Mouse (Mus musculus): ENCODE results near the gene Sox6. TPM values are rescaled to one million over a fixed set of nuclear protein-coding genes. Genes with fewer than 3 reads are reported as not detected.

Gene Sox6
- polyA plus RNA-seq, 1 experiment from 2014 or later = 39.1 TPM

DNA sequence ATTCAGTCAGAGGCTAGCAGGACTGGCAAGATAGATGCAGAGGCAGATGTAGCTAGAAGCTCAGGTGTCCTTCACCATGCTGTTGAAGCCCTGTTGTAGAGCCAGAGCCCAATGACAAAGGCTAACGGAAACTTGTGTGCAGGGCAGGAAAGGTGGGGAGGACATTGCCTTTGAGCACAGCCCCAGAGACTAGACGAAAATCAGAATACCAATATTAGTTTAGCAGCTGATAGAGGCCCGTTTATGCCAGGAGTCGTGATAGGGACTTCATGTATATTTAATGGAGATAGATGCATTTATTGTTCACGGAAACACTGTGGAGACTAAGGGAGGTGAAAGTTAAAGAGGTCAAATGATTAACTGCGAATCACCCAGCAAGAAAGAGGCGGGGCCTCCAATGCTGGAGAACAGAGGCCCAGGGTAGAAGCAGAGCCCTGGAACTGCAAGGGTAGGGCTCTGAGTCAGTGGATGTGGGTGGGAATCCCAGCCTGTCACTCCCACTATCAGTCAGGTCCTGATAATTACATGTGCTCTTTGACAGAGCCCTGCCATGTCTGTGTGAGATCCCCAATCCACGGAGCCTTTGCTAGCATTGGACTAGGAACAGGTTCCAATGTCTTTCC, 590.1 kb downstream of the Sox6 start:
- no peak for ATAC-seq (ENCODE audit: insufficient number of reproducible peaks, insufficient read depth, low FRiP score, low read depth)
- Histone ChIP-seq H3K27me3 (ENCODE audit: control insufficient read depth, insufficient read depth, low read length) (no peaks in the 10 kb centered on the region), H3K4me3 (ENCODE audit: control insufficient read depth in 1 of 2, insufficient read depth in 1 of 2, low read depth in 1 of 2, low read length in 2 of 2) (no peak overlapping the region), H3K9me3 (ENCODE audit: control insufficient read depth, low read length) (no peaks in the 10 kb centered on the region), H3K36me3 (ENCODE audit: control insufficient read depth, insufficient read depth, low read length) (no peaks in the 10 kb centered on the region), H3K4me1 (ENCODE audit: control insufficient read depth in 2 of 2, insufficient read depth in 2 of 2, low read length in 2 of 2) (peaks cover 13 to 18% of the 10 kb centered on the region in 2 experiments), H3K4me2 (ENCODE audit: low read length) (no peak overlapping the region), H3K9ac (ENCODE audit: low read length) (no peak overlapping the region), H3K27ac (replicated peaks in 1 of 2; ENCODE audit: control insufficient read depth in 1 of 2, insufficient read depth in 1 of 2, low read depth in 2 of 2, low read length in 2 of 2) (no peak overlapping the region)
- 47% methylated on average over 8 of the region's 8 CpGs for WGBS

GRCm38 (mm10) chr7:115447091-115447490, 591.5 kb downstream of the Sox6 start:
- Histone ChIP-seq H3K27me3 (ENCODE audit: control insufficient read depth, insufficient read depth, low read length) (no peaks in the 10 kb centered on the region), H3K27ac (replicated peaks in 1 of 2; ENCODE audit: control insufficient read depth in 1 of 2, insufficient read depth in 1 of 2, low read depth in 2 of 2, low read length in 2 of 2) (no peak overlapping the region), H3K36me3 (ENCODE audit: control insufficient read depth, insufficient read depth, low read length) (no peaks in the 10 kb centered on the region), H3K4me2 (ENCODE audit: low read length) (no peak overlapping the region), H3K4me1 (ENCODE audit: control insufficient read depth in 2 of 2, insufficient read depth in 2 of 2, low read length in 2 of 2) (peaks cover 10 to 11% of the 10 kb centered on the region in 2 experiments), H3K4me3 (ENCODE audit: control insufficient read depth in 1 of 2, insufficient read depth in 1 of 2, low read depth in 1 of 2, low read length in 2 of 2) (no peak overlapping the region), H3K9me3 (ENCODE audit: control insufficient read depth, low read length) (no peaks in the 10 kb centered on the region), H3K9ac (ENCODE audit: low read length) (no peak overlapping the region)
- no peak for ATAC-seq (ENCODE audit: insufficient number of reproducible peaks, insufficient read depth, low FRiP score, low read depth)
- WGBS = 63% methylated on average over 3 of the region's 3 CpGs

DNA sequence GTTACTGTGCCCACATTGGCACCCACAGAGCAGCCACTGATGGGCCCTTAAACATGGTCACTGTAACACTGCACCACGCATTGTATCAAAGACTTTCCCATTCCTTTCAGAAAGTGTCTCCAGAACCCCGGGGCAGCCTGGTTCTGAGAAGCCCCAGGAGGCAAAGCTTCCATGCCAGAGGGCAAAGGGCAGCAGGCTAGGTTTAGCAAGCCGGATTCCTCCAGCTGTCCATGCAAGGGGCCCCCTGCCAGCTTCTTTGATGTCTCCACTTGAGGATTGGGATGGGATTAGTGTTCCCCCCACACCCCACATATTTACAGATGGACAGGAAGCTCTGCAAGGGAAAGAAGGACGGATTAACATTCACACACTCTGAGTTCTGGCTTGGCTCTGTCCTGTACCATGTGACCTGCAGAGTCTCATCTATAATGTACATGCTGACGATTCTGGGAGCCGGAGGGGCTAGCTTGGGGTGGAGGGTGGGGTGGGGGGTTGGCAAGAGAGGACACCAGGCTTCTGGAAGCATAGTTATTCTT, 592.0 kb downstream of the Sox6 start:
- no peak overlapping the region for H3K4me2 ChIP-seq (ENCODE audit: low read length)
- H3K4me1 ChIP-seq (ENCODE audit: control insufficient read depth in 2 of 2, insufficient read depth in 2 of 2, low read length in 2 of 2) = peaks cover 10 to 11% of the 10 kb centered on the region in 2 experiments
- H3K9me3 ChIP-seq (ENCODE audit: control insufficient read depth, low read length) = no peaks in the 10 kb centered on the region
- H3K9ac ChIP-seq (ENCODE audit: low read length) = no peak overlapping the region
- WGBS = 45% methylated on average over 6 of the region's 6 CpGs
- no peaks in the 10 kb centered on the region for H3K36me3 ChIP-seq (ENCODE audit: control insufficient read depth, insufficient read depth, low read length)
- ATAC-seq (ENCODE audit: insufficient number of reproducible peaks, insufficient read depth, low FRiP score, low read depth) = no peak
- H3K4me3 ChIP-seq (ENCODE audit: control insufficient read depth in 1 of 2, insufficient read depth in 1 of 2, low read depth in 1 of 2, low read length in 2 of 2) = no peak overlapping the region
- no peaks in the 10 kb centered on the region for H3K27me3 ChIP-seq (ENCODE audit: control insufficient read depth, insufficient read depth, low read length)
- no peak overlapping the region for H3K27ac ChIP-seq (replicated peaks in 1 of 2; ENCODE audit: control insufficient read depth in 1 of 2, insufficient read depth in 1 of 2, low read depth in 2 of 2, low read length in 2 of 2)

DNA sequence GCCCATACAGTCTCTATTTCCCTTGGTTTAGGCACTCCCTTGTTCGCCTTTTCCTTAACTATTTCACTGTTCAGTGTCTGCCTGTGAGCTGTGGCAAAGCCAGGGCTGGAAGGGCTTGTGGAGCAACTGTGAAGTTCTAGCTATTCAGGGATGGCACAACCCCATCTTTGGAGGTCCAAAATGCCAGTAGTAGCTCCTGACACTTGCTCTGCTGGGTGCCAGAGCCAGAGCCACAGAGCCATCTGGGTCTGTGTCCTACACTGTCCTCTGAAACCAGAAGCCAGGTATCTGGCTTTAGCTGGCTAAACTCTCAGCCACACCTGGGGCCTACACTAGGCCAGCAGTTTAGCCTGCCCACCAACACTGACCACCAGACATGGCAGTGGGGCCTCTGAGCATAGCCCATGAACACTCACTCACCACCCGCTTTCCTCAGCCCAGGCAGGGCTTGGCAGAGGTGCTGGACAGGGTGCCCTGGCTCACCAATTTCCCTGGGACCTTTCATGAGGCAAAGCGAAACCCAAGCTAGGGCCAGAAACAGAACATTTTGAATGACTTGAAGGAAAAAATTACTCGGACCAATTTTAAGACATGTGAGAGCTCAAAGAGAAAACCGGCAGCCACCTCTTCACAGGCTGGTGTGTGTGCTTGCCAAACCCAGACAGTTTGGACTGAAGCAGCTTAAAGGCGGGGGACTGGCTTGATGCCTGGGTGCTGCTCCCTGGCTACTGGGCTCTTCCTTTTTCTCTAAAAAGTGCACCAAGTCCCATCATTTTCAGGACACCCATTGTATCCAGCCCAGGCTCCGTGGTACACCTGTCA, 612.2 kb downstream of the Sox6 start:
- no peak for ATAC-seq (ENCODE audit: insufficient number of reproducible peaks, insufficient read depth, low FRiP score, low read depth)

DNA sequence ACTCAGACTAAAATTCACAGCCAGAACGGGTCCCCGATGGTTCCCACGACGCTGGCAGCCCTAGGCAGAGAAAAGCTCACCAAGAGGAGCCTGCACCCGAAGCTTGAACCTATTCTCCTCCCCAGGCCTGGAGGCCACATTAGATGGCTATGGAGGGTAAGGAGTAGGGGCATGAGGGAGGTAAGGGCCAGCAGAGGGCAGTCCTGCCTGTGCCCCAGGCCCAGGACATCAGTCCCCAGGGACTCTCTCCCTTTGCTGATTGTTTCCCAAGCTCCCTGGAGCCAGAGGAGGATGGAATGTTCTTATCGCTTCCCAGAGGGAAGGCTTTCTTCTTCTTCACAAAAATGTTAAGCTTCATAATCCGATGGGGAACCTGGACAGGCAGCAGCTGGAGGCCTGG, 615.8 kb downstream of the Sox6 start:
- H3K4me3 ChIP-seq (ENCODE audit: control insufficient read depth in 1 of 2, insufficient read depth in 1 of 2, low read depth in 1 of 2, low read length in 2 of 2) = no peak overlapping the region
- no peaks in the 10 kb centered on the region for H3K9me3 ChIP-seq (ENCODE audit: control insufficient read depth, low read length)
- no peak for ATAC-seq (ENCODE audit: insufficient number of reproducible peaks, insufficient read depth, low FRiP score, low read depth)
- no peak overlapping the region for H3K27ac ChIP-seq (replicated peaks in 1 of 2; ENCODE audit: control insufficient read depth in 1 of 2, insufficient read depth in 1 of 2, low read depth in 2 of 2, low read length in 2 of 2)
- H3K27me3 ChIP-seq (ENCODE audit: control insufficient read depth, insufficient read depth, low read length) = no peaks in the 10 kb centered on the region
- H3K36me3 ChIP-seq (ENCODE audit: control insufficient read depth, insufficient read depth, low read length) = no peaks in the 10 kb centered on the region
- H3K4me2 ChIP-seq (ENCODE audit: low read length) = no peak overlapping the region
- H3K9ac ChIP-seq (ENCODE audit: low read length) = 0 out of 2 replicates have a peak overlapping the region, but pooled peaks have one; percentile 11
- H3K4me1 ChIP-seq (ENCODE audit: control insufficient read depth in 2 of 2, insufficient read depth in 2 of 2, low read length in 2 of 2) = peaks cover 0 to 6% of the 10 kb centered on the region in 2 experiments; a peak in 1 of 4 replicates
- WGBS = 59% methylated on average over 7 of the region's 7 CpGs

More for the DNA sequence above, 612.2 kb downstream of the Sox6 start:
- WGBS = 84% methylated on average over 7 of the region's 7 CpGs
- Histone ChIP-seq H3K9me3 (ENCODE audit: control insufficient read depth, low read length) (no peaks in the 10 kb centered on the region), H3K9ac (ENCODE audit: low read length) (no peak overlapping the region), H3K27me3 (ENCODE audit: control insufficient read depth, insufficient read depth, low read length) (no peaks in the 10 kb centered on the region), H3K4me3 (ENCODE audit: control insufficient read depth in 1 of 2, insufficient read depth in 1 of 2, low read depth in 1 of 2, low read length in 2 of 2) (no peak overlapping the region), H3K4me2 (ENCODE audit: low read length) (no peak overlapping the region), H3K4me1 (ENCODE audit: control insufficient read depth in 2 of 2, insufficient read depth in 2 of 2, low read length in 2 of 2) (0 out of 4 replicates have a peak, but pooled peaks cover 0 to 4% of the 10 kb centered on the region in 2 experiments), H3K27ac (replicated peaks in 1 of 2; ENCODE audit: control insufficient read depth in 1 of 2, insufficient read depth in 1 of 2, low read depth in 2 of 2, low read length in 2 of 2) (no peak overlapping the region), H3K36me3 (ENCODE audit: control insufficient read depth, insufficient read depth, low read length) (no peaks in the 10 kb centered on the region)

GRCm38 (mm10) chr7:115420960-115421359, 617.6 kb downstream of the Sox6 start:
- no peak overlapping the region for H3K4me2 ChIP-seq (ENCODE audit: low read length)
- H3K9me3 ChIP-seq (ENCODE audit: control insufficient read depth, low read length) = no peaks in the 10 kb centered on the region
- H3K4me1 ChIP-seq (ENCODE audit: control insufficient read depth in 2 of 2, insufficient read depth in 2 of 2, low read length in 2 of 2) = peaks cover 0 to 6% of the 10 kb centered on the region in 2 experiments; a peak in 1 of 4 replicates
- no peak overlapping the region for H3K9ac ChIP-seq (ENCODE audit: low read length)
- no peak overlapping the region for H3K27ac ChIP-seq (replicated peaks in 1 of 2; ENCODE audit: control insufficient read depth in 1 of 2, insufficient read depth in 1 of 2, low read depth in 2 of 2, low read length in 2 of 2)
- H3K4me3 ChIP-seq (ENCODE audit: control insufficient read depth in 1 of 2, insufficient read depth in 1 of 2, low read depth in 1 of 2, low read length in 2 of 2) = no peak overlapping the region
- no peaks in the 10 kb centered on the region for H3K36me3 ChIP-seq (ENCODE audit: control insufficient read depth, insufficient read depth, low read length)
- WGBS = 57% methylated on average over 12 of the region's 12 CpGs
- no peak for ATAC-seq (ENCODE audit: insufficient number of reproducible peaks, insufficient read depth, low FRiP score, low read depth)
- no peaks in the 10 kb centered on the region for H3K27me3 ChIP-seq (ENCODE audit: control insufficient read depth, insufficient read depth, low read length)
